Mouse (Mus musculus): ENCODE results near the gene Daam1.
A peak's percentile ranks its signal among the peaks of the same experiment; 100 is the strongest.

The Daam1 gene

GRCm38 (mm10) chr12:72012126-72012525 is 181.2 kb downstream of the Daam1 start:
- DNase-seq, result no peak

DNA sequence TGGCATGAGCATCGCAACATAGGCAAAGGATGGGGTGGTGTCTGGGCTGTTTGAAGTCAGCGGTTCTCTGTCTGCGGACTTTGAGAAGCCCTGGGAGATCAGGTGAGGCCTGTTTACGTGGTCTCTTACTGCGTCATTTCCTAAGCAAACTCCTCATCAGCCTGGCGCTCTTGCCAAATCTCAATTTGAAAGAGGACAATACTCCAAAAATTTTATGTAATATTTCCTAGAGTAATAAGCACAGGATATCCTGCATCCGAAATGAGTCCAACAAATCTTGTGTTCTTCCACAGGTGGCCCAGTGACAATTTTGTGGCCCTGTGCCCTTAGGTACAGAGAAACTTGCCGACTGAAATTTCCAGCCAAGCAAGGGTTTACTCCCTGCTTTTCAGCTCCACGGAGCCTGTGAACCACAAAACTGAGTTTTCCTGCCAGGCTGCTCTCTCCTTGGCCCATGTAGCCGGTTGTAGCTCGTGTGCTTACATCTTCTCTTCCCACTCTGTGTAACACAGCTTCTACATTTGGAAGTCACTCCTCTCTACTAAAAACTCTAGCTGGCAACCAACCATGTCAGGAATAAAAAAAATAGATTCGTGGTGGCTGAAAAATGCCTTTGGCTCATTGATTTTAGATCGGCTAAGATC is 183.0 kb downstream of the Daam1 start:
- peak; percentile 37 for DNase-seq

DNA sequence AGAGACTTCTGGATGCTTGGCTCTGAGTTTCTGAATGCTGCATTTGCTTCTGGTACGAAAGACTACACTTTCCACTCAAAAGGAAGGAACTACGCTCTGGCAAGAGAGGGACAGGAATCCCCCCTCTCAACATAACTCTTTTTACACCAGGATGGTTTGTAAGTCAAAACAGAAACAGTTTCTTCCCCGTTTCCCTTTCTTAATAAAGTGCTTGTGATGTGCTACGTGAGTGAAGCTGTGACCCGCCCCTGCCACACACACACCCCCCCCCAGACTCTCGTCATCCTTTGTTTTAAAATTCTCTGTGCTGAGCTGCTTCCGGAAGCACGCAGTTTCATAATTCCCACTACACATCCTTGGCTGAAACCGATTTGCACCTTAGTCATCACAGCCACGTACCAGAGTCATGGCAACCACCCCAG is 183.5 kb downstream of the Daam1 start:
- DNase-seq, result peak; percentile 18

DNA sequence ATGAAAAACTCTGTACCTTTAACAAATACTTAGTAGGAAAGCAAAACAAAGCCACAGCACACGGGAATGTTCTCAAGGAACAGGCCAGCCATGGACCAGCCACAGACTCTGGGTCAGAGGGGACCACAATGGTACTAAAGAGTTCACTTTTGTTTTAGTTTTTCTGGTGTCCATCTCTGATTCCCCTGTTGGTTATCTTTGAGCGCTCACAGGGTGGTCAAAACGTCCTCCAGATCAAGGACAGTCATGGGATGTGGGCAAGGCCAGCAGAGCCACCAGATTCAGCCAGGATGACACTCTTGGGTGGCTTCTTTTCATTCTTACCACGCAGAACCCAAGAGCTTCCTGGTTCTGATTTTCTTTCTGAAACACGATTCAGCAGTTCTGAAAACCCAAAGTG is 184.4 kb downstream of the Daam1 start:
- DNase-seq, result no peak

GRCm38 (mm10) chr12:72020285-72020684 is 189.4 kb downstream of the Daam1 start:
- no peak for DNase-seq

DNA sequence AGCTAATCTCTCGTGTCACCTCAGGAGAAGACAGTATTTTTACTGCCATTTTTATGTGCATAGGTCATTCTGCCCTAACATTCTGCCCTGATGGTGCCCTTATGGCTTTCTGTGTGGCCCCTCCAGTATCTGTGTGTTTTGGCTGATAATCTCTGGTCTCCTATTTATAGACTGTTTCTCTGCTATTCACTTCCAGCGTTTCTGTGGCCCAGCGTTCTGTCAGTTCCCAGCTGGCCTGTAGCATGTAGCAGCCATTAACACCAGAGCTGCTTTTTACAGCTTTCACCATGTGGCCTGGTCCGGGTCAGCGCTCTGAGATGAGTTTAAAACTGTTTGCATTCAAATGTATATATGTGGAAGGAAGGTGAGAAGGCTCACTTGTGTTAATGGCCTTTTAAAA is 190.7 kb downstream of the Daam1 start:
- peak; percentile 39 for DNase-seq

DNA sequence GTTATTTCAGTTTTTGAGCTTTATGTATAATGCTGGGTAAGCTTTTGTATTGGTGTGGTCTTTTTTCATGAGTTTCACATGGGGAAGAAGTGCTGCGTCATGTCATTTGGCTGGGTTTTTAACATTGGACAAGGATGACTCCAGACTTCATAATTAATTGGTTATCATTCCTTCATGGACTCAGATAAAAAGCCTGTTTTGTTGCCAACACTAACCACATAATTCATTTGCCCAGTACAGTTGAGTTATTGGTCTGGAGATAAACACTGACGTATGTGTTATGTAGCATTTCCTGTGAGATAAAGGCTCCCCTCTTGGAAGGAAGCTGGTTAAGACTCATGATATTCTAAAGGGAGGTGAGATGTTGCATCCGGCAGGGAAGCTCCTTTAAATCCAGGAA is 191.9 kb downstream of the Daam1 start:
- DNase-seq, result no peak

- DNase-seq, result no peak
Observed at GRCm38 (mm10) chr12:72023572-72023971, 192.7 kb downstream of the Daam1 start.

- no peak for DNase-seq
Observed at GRCm38 (mm10) chr12:72025275-72025795, 194.5 kb downstream of the Daam1 start.

GRCm38 (mm10) chr12:72031171-72031570 is 200.3 kb downstream of the Daam1 start:
- DNase-seq, result no peak

DNA sequence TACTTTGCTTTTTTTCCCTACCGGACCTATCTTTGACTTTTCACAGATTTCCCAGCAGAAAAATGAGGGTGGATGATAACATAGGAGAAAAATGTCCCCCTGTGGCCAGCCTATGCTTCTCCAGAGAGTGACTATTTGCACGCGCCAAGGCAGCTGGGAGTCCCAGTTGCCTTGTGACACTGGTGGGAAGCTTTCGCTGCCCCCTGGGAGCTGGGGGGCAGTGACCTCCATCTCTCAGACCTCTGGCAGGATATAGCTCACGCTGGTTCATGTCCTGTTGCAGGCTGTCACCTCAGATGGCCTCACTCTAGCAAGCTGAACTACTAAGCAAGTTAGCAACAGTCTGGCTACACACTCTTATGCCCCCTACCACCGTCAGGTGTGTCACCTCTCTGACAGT is 200.9 kb downstream of the Daam1 start:
- DNase-seq, result peak; percentile 62

DNA sequence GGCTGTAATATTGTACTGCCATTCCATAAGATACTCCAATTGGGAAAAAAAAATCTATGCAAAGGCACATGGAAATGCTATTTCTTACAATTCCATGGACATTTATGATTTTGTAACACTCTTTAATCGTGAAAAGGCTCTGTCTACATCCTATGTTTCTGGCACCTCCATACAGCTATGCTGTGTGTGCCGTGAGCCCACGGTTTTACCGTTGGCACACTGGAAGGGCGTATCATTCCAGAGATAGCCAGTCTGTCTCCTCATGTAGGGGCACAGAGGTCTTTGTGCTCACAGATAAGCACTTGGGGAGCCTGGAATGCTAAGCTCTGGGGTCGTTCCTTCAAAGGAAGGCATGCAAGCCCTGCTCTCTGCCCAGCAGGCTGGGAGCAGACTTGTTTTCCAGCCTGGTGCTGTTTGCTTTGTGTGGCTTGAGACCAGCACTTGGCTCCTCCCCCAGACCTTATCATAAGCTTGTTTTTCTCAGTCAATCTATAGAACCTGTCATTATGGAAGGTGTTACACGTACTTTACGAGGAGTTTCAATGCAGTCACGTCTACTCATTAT is 205.3 kb downstream of the Daam1 start:
- no peak for DNase-seq

DNA sequence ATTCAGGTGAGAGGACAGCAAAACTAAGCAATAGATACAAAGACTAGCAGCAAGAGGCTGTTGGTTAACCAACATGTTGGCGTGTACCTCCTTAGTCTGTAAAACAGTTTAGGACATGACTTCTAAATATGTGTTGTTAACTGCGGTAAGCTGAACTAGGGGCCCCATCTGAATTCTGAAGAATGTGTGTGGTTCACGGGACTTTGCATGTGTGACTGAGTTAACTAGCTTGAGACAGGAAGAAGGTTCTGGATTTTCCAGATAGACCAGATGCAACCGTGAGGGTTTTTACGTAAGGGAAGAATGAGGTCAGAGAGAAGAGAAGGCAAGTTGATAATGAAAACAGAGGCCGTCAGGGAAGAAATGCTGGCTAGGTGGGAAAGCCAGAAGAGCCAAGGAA is 206.2 kb downstream of the Daam1 start:
- DNase-seq, result no peak

GRCm38 (mm10) chr12:72038866-72039265 is 208.0 kb downstream of the Daam1 start:
- no peak for DNase-seq

GRCm38 (mm10) chr12:72039501-72039900 is 208.6 kb downstream of the Daam1 start:
- DNase-seq, result no peak

DNA sequence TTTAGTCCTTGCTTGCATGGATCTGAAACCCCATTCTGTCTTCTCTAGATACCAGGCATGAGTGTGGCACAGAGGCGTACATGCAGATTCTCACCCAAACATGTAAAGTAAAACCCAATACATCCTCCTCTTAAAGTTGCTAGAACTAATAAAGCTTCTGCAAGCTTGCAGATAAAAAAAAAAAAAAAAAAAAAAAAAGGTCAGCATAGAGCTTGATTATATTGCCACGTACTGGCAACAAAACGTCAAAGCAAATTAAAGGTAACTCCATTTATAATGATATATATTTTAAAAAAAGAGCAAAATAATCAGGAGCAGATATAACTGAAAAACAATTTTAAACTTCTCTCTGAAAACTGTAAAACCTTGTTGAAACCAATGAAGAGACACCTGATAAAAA is 210.4 kb downstream of the Daam1 start:
- DNase-seq, result no peak

Measured in kidney, adult 9 months (tissue).